Mouse (Mus musculus): ENCODE data around the gene Pde6g. TPM values are rescaled to one million over a fixed set of nuclear protein-coding genes. Genes with fewer than 3 reads are reported as not detected.

Pde6g gene
- total RNA-seq, 2 experiments from 2014 or later, result 0.44 TPM; not detected in 1

DNA sequence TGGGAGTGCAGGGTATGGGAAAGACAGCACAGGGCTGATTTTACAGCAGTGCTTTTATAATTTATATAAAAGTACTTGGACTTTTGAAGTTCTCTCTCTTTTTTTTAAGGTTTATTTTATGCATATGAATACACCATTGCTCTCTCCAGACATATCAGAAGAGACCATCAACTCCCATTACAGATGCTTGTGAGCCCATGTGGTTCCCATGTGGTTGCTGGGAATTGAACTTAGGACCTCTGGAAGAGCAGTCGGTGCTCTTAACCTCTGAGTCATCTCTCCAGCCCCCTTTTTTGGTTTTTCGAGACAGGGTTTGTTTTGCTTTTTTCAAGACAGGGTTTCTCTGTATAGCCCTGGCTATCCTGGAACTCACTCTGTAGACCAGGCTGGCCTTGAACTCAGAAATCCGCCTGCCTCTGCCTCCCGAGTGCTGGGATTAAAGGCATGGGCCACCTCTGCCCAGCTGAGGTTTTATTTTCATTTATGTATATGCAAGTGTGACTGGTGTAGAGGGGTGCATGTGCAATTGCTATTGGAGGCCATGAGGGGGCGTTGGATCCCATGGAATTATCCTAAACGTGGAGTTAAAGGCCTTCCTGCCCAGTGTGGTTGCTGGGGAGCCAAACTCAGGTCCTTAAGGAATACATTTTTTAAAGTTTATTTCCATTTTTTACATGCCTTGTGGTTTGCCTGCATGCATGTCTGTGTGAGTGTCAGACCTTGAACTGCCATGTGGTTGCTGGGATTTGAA lies 5.7 kb upstream of the Pde6g start:
- no peak for DNase-seq (ENCODE audit: low spot score in 2 of 2)
- peak; percentile 54 for TF ChIP-seq CTCF (conservative IDR thresholded peaks at IDR 0.05)
- Histone ChIP-seq H3K4me3 (peak overlapping the region; percentile 77), H3K27ac (peak overlapping the region; percentile 95; the same call in 1 of the 2 replicates)

DNA sequence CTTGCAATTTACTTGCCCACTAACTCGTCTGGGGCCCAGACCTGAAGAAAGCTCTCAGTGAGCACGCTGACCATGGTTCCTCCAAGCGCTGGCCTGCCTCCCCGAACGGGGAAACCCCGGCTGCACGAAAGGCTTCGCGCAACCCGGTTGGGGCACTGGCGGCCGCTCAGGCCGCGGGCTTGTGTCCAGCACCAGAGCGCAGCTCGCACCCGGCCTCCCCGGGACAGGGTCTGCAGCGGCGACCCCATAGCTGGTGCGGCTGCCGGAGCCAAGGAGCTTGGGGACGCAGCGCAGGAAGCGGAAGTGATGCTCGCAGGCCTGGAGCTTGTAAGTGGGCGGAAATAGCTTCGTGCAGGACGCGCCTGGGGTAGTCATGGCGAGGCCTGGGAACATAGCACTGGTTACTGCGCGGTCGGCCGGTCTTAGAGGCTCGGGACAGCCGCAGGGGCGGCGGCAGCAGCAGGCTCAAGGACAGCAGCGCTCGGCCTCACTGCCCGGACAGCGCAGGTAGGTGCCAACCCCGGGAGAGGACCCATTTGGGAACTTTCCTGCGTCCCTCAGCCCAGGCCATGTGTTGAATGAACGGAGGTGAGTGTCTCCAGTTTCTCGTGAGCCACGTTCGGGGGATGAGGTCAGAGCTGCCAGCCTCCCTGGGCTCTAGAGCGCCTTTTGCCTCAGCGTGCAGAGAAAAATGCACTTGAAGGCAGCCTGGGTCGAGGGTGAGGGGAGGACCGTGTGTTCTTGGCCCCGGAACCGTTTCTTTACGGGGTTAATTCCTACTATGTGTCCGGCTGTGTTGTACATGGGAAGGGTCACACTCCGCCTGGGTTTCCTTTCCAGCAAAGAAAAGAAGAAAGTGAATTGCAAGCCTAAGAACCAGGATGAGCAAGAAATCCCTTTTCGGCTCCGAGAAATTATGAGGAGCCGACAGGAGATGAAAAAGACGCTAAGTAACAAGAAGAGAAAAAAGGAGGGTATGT lies 4.8 kb upstream of the Pde6g start, which contains the start of the genes Oxld1 and Ccdc137:
TSS of gene Oxld1 (minus strand) at position 297 of the 980 bp plus-strand sequence.
TSS of gene Ccdc137 (plus strand) at position 344 of the 980 bp plus-strand sequence.
- TF ChIP-seq CTCF (conservative IDR thresholded peaks at IDR 0.05), result no peak
- Histone ChIP-seq H3K4me3 (peak within 1 kb of the TSS; percentile 77), H3K27ac (peak within 1 kb of the TSS; percentile 95)
- DNase-seq (ENCODE audit: low spot score in 2 of 2), result peak; percentile 63 to 74

DNA sequence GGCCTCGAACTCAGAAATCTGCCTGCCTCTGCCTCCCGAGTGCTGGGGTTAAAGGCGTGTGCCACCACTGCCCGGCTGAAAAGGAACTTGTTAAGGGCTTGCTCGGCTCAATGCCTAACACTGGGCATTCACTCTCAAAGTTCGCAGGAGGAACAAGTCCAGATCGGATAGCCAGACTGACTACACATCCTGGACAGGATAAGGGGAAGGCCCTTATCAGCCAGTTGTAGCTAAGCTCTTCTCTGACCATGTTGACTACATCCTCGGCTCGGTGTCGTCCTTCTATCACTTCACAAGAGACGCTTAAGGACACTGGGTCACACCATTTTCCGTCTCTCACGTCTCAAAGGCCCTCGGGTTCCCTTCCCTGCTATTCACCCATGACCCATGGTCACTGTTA lies 4.1 kb upstream of the Pde6g start:
- peak overlapping the region; percentile 77 for H3K4me3 ChIP-seq
- no peak for DNase-seq (ENCODE audit: low spot score in 2 of 2)
- no peak for TF ChIP-seq CTCF (conservative IDR thresholded peaks at IDR 0.05)
- peak overlapping the region; percentile 95 for H3K27ac ChIP-seq

DNA sequence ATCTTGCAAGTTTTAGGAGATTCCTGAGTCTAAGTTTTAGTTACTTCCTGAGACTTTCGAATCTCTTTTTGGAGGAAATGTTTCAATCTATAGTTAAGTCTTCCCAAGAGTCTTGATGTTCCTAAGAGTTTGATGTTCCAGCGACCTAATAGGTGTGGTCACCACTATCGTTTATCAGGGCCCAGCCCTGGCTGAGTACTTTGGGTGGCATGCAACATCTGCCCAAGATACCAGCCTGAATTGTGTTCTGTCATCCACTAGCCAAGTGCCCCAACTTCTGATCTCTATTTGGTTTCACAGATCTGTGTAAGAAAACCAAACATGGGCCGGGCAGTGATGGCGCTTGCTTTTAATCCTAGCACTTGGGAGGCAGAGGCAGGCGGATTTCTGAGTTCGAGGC lies 2.1 kb upstream of the Pde6g start:
- TF ChIP-seq CTCF (conservative IDR thresholded peaks at IDR 0.05), result no peak
- DNase-seq (ENCODE audit: low spot score in 2 of 2), result no peak
- no peak overlapping the region for H3K4me3 ChIP-seq
- H3K27ac ChIP-seq, result no peak overlapping the region

DNA sequence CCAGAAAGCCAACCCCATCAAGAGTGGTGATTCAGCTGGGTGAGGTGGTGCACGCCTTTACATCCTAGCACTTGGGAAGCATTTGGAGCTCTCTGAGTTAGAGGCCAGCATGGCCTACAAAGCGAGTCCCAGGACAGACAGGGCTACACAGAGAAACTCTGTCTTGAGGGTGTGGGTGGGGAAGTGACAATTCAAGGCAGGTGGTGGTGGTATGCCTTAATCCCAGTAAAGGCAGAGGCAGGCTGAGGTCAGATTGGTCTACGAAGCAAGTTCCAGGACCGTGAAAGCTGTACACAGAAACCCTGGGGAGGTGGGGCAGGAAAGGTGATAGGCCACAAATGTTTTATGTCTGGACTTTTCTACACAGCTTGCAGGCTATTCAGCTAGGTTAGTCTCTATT lies 1.7 kb upstream of the Pde6g start:
- no peak for TF ChIP-seq CTCF (conservative IDR thresholded peaks at IDR 0.05)
- Histone ChIP-seq H3K4me3 (no peak overlapping the region), H3K27ac (no peak overlapping the region)
- no peak for DNase-seq (ENCODE audit: low spot score in 2 of 2)

DNA sequence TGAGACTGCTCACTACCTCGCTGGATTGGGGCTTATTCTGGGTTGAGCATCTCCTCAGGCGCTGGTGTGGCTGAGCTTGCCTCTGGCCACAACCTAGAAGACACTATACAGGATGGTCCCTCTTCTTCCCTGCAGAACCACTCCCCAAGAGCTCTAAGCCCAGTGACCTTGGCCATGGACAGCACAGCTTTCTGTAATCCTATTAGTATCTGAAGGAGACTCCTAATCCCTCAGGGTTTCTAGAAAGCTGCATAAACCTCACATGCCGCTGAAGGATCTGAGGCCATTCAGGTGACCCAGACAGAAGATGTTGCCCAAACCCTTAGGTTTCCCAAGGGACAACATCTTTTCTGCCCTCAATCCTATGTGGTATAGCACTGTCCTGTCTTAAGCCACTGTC lies 1.1 kb downstream of the Pde6g start:
- DNase-seq (ENCODE audit: low spot score in 2 of 2), result no peak
- peak overlapping the region; percentile 49; the same call in 1 of the 2 replicates for H3K27ac ChIP-seq
- no peak overlapping the region for H3K4me3 ChIP-seq
- no peak for TF ChIP-seq CTCF (conservative IDR thresholded peaks at IDR 0.05)

DNA sequence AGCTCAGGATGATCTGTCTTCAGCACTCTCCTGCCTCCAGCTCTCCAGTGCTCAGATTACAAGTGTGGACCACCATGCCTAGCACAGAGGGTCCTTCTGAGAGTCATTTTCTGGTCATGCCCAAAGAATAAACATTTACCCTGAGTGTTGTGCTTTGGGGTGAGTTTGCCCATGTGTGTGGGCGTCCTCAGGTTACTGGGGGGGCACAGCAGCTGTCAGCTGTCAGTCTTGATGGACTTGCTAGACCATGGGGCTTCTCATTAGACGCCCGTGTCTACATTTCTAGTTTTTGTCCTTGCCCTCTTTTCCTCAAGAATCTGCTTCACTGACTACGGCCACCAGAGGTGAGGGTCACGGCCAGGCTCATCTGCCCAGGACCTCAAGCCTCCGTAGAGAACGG lies 6.1 kb downstream of the Pde6g start:
- no peak for DNase-seq (ENCODE audit: low spot score in 2 of 2)
- Histone ChIP-seq H3K4me3 (no peak overlapping the region), H3K27ac (no peak overlapping the region)
- no peak for TF ChIP-seq CTCF (conservative IDR thresholded peaks at IDR 0.05)

DNA sequence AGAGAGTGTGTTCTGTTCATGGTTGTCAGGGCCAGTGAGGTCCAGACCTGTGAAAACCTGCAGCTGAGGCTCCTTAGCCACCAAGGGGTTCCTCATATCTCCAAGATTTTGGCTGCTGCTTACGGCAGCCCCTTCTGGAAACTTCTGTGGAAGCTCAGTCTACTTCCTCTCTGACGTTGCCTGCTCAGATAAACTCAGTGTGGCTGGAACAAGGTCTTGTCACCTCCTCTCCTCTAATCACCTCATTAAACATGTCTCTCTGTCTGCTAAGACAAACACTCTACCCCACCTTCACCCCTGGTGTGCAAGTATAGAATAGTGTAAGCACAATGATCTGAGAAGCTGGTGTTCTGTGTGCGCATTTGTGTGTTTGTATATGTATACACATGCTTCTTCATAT lies 7.8 kb downstream of the Pde6g start:
- no peak for TF ChIP-seq CTCF (conservative IDR thresholded peaks at IDR 0.05)
- H3K4me3 ChIP-seq, result no peak overlapping the region
- no peak overlapping the region for H3K27ac ChIP-seq
- DNase-seq (ENCODE audit: low spot score in 2 of 2), result no peak

DNA sequence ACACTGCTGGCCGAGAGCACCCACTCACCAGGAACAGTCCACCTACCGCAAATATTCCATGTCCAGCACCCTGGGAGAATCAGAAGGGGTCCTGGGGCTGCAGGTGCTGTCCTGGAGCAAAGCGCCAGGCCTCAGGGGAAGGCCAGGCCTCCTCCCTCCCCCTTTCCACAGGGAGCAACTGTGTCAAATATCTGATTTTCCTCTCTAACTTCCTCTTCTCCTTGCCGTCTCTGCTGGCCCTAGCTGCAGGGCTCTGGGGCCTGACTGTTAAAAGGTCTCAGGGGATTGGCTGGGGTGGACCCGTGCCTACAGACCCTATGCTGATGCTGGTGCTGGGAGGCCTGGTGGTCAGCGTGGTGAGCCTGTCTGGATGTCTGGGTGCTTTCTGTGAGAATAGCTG lies 9.2 kb downstream of the Pde6g start:
- DNase-seq (ENCODE audit: low spot score in 2 of 2), result no peak
- TF ChIP-seq CTCF (conservative IDR thresholded peaks at IDR 0.05), result no peak
- Histone ChIP-seq H3K27ac (no peak overlapping the region), H3K4me3 (no peak overlapping the region)

DNA sequence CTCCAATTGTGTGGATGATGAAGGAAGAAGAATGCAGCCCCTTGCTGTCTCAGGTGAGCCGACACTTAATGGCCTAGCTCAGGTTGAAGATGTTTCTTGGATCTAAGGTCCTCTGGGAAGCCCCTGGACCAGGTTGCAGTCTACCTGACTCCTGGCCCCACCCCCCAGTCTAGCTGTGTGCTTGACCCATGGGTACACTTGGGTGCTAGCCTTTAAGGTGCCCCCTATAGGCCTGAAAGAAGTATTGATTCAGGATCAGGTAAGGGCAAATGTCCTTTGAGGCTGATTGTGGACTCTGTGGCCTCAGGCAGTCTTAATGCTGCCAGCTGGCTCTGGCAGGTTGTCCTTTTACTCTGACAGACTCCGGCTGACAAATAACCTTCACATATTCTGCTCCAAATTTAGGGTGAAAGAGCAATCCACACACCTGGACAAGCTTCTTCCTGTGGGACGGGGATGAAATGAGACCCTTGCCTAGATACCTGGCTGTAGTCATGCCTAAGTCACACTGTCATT lies 10.5 kb downstream of the Pde6g start:
- Histone ChIP-seq H3K27ac (no peak overlapping the region), H3K4me3 (no peak overlapping the region)
- peak; percentile 33 for TF ChIP-seq CTCF (conservative IDR thresholded peaks at IDR 0.05)
- no peak for DNase-seq (ENCODE audit: low spot score in 2 of 2)

DNA sequence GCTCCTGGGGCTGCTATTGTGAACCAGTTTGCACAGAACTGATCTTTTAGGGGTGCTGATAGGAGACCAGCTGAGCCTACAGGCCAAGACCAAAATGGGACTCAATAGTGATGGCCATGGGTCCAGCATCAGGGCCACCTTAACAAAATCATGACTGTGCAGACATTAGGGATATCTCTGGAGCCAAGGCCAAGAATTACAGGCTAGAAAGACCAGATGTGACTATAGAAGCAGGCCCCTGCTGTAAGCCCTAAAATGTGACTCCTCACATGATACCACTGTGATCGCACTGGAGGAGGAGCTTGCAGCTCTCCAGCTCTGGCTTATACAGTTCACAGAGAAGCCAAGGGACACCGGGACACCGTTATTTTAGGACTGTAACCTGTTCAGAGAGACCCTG lies 11.0 kb downstream of the Pde6g start, which contains the start of gene Tspan10:
TSS of gene Tspan10 (plus strand) at position 301 of the 400 bp plus-strand sequence.
- TF ChIP-seq CTCF (conservative IDR thresholded peaks at IDR 0.05), result no peak
- H3K4me3 ChIP-seq, result no peak within 1 kb of the TSS
- DNase-seq (ENCODE audit: low spot score in 2 of 2), result no peak
- no peak within 1 kb of the TSS for H3K27ac ChIP-seq

DNA sequence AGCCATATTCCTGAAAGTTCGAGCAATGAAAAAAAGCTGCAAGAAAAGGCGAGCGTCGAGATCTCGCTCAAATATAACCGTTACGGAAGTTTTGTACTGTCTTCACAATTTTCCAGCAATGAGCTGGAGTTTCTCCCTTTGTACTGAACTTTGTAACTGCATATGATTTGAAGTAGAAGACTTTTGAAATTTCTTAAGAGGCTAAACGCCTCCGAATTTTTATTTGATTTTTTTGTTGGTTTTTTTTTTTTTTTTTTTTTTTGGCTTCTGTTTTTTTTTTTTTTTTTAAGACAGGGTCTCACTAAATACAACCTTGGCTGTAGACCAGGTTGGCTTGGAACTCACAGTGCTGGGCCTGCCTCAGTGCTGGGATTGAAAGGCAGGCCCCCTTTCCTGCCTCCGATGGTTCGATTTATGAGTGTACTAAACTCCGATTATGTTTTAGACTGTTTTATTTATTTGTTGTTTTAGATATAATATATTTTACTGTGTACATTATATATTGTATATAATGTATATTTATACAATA lies 15.4 kb downstream of the Pde6g start:
- Histone ChIP-seq H3K27ac (peak overlapping the region; percentile 96), H3K4me3 (peak overlapping the region; percentile 97)
- no peak for TF ChIP-seq CTCF (conservative IDR thresholded peaks at IDR 0.05)
- DNase-seq (ENCODE audit: low spot score in 2 of 2), result no peak

Measured in layer of hippocampus, adult 2 months (tissue).